Mouse (Mus musculus) intestine, embryonic 14.5 days (tissue): ENCODE data around the gene Vps25. TPM values are rescaled to one million over a fixed set of nuclear protein-coding genes. Genes with fewer than 3 reads are reported as not detected.

ENCODE experiments used
- ATAC-seq: fragments of 200-750 bp; cut with Nextera tagmentation; replicated peaks from 2 replicates; pipeline ENCODE4 v1.8.0; 2017; ENCODE audit warnings: low read depth, moderate number of reproducible peaks, moderate TSS enrichment, moderate library complexity; ENCODE audit not compliant: low FRiP score, low TSS enrichment
- DNase-seq: peaks from one replicate; pipeline ENCODE4 v3.0.0-alpha.2; 2018; ENCODE audit warnings: low spot score
- H3K27ac ChIP-seq: fragments of 300-500 bp; sonication (generic); 2 replicates; pipeline ENCODE4 v1.5.1; 2014; ENCODE audit warnings: low read depth, mild to moderate bottlenecking, control low read depth
- H3K27me3 ChIP-seq: fragments of 300-500 bp; sonication (generic); replicated peaks from 2 replicates; pipeline ENCODE4 v1.6.1; 2014; ENCODE audit warnings: low read length, control low read depth; ENCODE audit not compliant: control insufficient read depth, insufficient read depth
- H3K36me3 ChIP-seq: fragments of 300-500 bp; sonication (generic); 2 replicates; pipeline ENCODE4 v1.6.1; 2014; ENCODE audit warnings: low read length, control low read depth; ENCODE audit not compliant: control insufficient read depth, insufficient read depth
- H3K4me1 ChIP-seq: fragments of 300-500 bp; sonication (generic); replicated peaks from 2 replicates; pipeline ENCODE4 v1.6.1; 2014; ENCODE audit warnings: low read length, control low read depth, mixed read lengths; ENCODE audit not compliant: control insufficient read depth, insufficient read depth
- H3K4me2 ChIP-seq: fragments of 300-500 bp; sonication (generic); 2 replicates; pipeline ENCODE4 v1.6.1; 2014; ENCODE audit warnings: low read length
- H3K4me3 ChIP-seq: fragments of 300-500 bp; sonication (generic); 2 replicates; pipeline ENCODE4 v1.5.1; 2014; ENCODE audit warnings: low read depth, low read length, control low read depth, mixed read lengths
- H3K9ac ChIP-seq: fragments of 300-500 bp; sonication (generic); 2 replicates; pipeline ENCODE4 v1.6.1; 2014; ENCODE audit warnings: mild to moderate bottlenecking, low read length
- H3K9me3 ChIP-seq: fragments of 300-500 bp; sonication (generic); 2 replicates; pipeline ENCODE4 v1.6.1; 2016; ENCODE audit warnings: low read length, control low read depth; ENCODE audit not compliant: control insufficient read depth
- WGBS: fragments of 180-500 bp; shearing (Covaris S2); extraction: QIAGEN DNeasy Blood & Tissue Kit; methylation state at CpG from one replicate; pipeline ENCODE4 v1.1.7; 2014; 5-methylcytosine and 5-hydroxymethylcytosine counted together
- polyA plus RNA-seq: library from polyadenylated mRNA; unstranded; fragments of >200 nt; fragmentation: Nextera tagmentation; extraction: Ambion mirVana; gene quantifications from 2 replicates; pipeline ENCODE4 v1.2.1, GENCODE M21; 2014

Gene Vps25
- polyA plus RNA-seq, 1 experiment from 2014 or later: 143 TPM

GRCm38 (mm10) chr11:101226065-101226701 lies 27.3 kb upstream of the Vps25 start, which contains the start of gene Ezh1:
Gene Ezh1 (minus strand): TSS chr11:101226463.
- H3K4me1 ChIP-seq: peaks cover 27% of the 10 kb centered on the region
- peak within 1 kb of the TSS; percentile 82 for H3K9ac ChIP-seq
- WGBS: 1% methylated on average over 55 of the region's 56 CpGs
- H3K4me2 ChIP-seq: peak within 1 kb of the TSS; percentile 75
- no peaks in the 10 kb centered on the region for H3K36me3 ChIP-seq
- peak within 1 kb of the TSS; percentile 91 for H3K4me3 ChIP-seq
- ATAC-seq (peak; percentile 91), DNase-seq (peak; percentile 91)
- H3K27ac ChIP-seq: peak within 1 kb of the TSS; percentile 51; the same call in 1 of the 2 replicates
- H3K9me3 ChIP-seq: no peaks in the 10 kb centered on the region
- H3K27me3 ChIP-seq: no peaks in the 10 kb centered on the region

GRCm38 (mm10) chr11:101229361-101229900 lies 24.1 kb upstream of the Vps25 start:
- Histone ChIP-seq H3K36me3 (no peaks in the 10 kb centered on the region), H3K27me3 (no peaks in the 10 kb centered on the region), H3K9ac (no peak overlapping the region), H3K4me2 (no peak overlapping the region), H3K4me1 (peaks cover 42% of the 10 kb centered on the region), H3K4me3 (no peak overlapping the region), H3K27ac (0 out of 2 replicates have a peak overlapping the region, but pooled peaks have one; percentile 95), H3K9me3 (no peaks in the 10 kb centered on the region)
- DNase-seq (no peak), ATAC-seq (no peak)
- WGBS: 50% methylated on average over 8 of the region's 8 CpGs

GRCm38 (mm10) chr11:101230061-101230511 lies 23.4 kb upstream of the Vps25 start:
- peak overlapping the region; percentile 95 for H3K27ac ChIP-seq
- no peaks in the 10 kb centered on the region for H3K9me3 ChIP-seq
- H3K4me1 ChIP-seq: peaks cover 41% of the 10 kb centered on the region
- H3K27me3 ChIP-seq: no peaks in the 10 kb centered on the region
- H3K4me3 ChIP-seq: no peak overlapping the region
- ATAC-seq (no peak), DNase-seq (no peak)
- no peaks in the 10 kb centered on the region for H3K36me3 ChIP-seq
- H3K9ac ChIP-seq: no peak overlapping the region
- WGBS: 38% methylated on average over 2 of the region's 2 CpGs
- peak overlapping the region; percentile 54 for H3K4me2 ChIP-seq

- no peaks in the 10 kb centered on the region for H3K9me3 ChIP-seq
- no peaks in the 10 kb centered on the region for H3K36me3 ChIP-seq
- no peak overlapping the region for H3K4me3 ChIP-seq
- no peak overlapping the region for H3K9ac ChIP-seq
- peak overlapping the region; percentile 95 for H3K27ac ChIP-seq
- 31% methylated on average over 5 of the region's 5 CpGs for WGBS
- H3K4me1 ChIP-seq: peaks cover 36% of the 10 kb centered on the region
- no peaks in the 10 kb centered on the region for H3K27me3 ChIP-seq
- peak overlapping the region; percentile 54 for H3K4me2 ChIP-seq
- ATAC-seq (no peak), DNase-seq (no peak)
These were observed 23.0 kb upstream of the Vps25 start for GRCm38 (mm10) chr11:101230526-101230925.

- Histone ChIP-seq H3K27me3 (no peaks in the 10 kb centered on the region), H3K36me3 (no peaks in the 10 kb centered on the region), H3K27ac (peak overlapping the region; percentile 95), H3K4me1 (peaks cover 36% of the 10 kb centered on the region), H3K9me3 (no peaks in the 10 kb centered on the region), H3K9ac (peak overlapping the region; percentile 44), H3K4me2 (peak overlapping the region; percentile 54), H3K4me3 (peak overlapping the region; percentile 17)
- no peak for DNase-seq
- 9% methylated on average over 18 of the region's 18 CpGs for WGBS
- ATAC-seq: 0 out of 2 replicates have a peak, but pooled peaks have one; percentile 4
These were observed 22.3 kb upstream of the Vps25 start for GRCm38 (mm10) chr11:101230991-101231871.

- DNase-seq: no peak
- ATAC-seq: peak; percentile 74
- H3K9me3 ChIP-seq: no peaks in the 10 kb centered on the region
- peak overlapping the region; percentile 44 for H3K9ac ChIP-seq
- no peaks in the 10 kb centered on the region for H3K36me3 ChIP-seq
- H3K27ac ChIP-seq: peak overlapping the region; percentile 95
- 43% methylated on average over 6 of the region's 6 CpGs for WGBS
- H3K27me3 ChIP-seq: no peaks in the 10 kb centered on the region
- H3K4me3 ChIP-seq: peak overlapping the region; percentile 17; the same call in 1 of the 2 replicates
- H3K4me1 ChIP-seq: peaks cover 36% of the 10 kb centered on the region
- peak overlapping the region; percentile 54 for H3K4me2 ChIP-seq
These were observed 21.3 kb upstream of the Vps25 start for GRCm38 (mm10) chr11:101232010-101232839.

GRCm38 (mm10) chr11:101233240-101233639 lies 20.3 kb upstream of the Vps25 start:
- DNase-seq (no peak), ATAC-seq (no peak)
- Histone ChIP-seq H3K27me3 (no peaks in the 10 kb centered on the region), H3K9ac (no peak overlapping the region), H3K36me3 (no peaks in the 10 kb centered on the region), H3K4me2 (no peak overlapping the region), H3K27ac (no peak overlapping the region), H3K4me1 (peaks cover 40% of the 10 kb centered on the region), H3K4me3 (no peak overlapping the region), H3K9me3 (no peaks in the 10 kb centered on the region)
- WGBS: 64% methylated on average over 1 of the region's 1 CpGs

GRCm38 (mm10) chr11:101234124-101234523 lies 19.4 kb upstream of the Vps25 start:
- DNase-seq (no peak), ATAC-seq (no peak)
- peaks cover 39% of the 10 kb centered on the region for H3K4me1 ChIP-seq
- no peak overlapping the region for H3K4me2 ChIP-seq
- no peak overlapping the region for H3K4me3 ChIP-seq
- H3K27me3 ChIP-seq: no peaks in the 10 kb centered on the region
- no peak overlapping the region for H3K9ac ChIP-seq
- no peak overlapping the region for H3K27ac ChIP-seq
- H3K9me3 ChIP-seq: no peaks in the 10 kb centered on the region
- no peaks in the 10 kb centered on the region for H3K36me3 ChIP-seq
